Mouse (Mus musculus): ENCODE data around the gene D5Ertd579e.

- TF ChIP-seq CTCF (conservative IDR thresholded peaks at IDR 0.05 in 1 of 2, IDR thresholded peaks at IDR 0.05 in 1 of 2; ENCODE audit: low read depth in 2 of 2, low read length in 2 of 2), result no peak
- no peak for TF ChIP-seq RCOR1 (conservative IDR thresholded peaks at IDR 0.05; ENCODE audit: low read depth, low read length)
- TF ChIP-seq NELFE (IDR thresholded peaks at IDR 0.05; ENCODE audit: low read depth, low read length), result no peak
- no peak for TF ChIP-seq ZC3H11A (IDR thresholded peaks at IDR 0.05; ENCODE audit: low read depth, low read length)
Observed at GRCm38 (mm10) chr5:36621058-36621449, 74.8 kb downstream of the D5Ertd579e start.

Measured in CH12.LX (cell line).